Mouse (Mus musculus): ENCODE measurements around the gene Rin3.

DNA sequence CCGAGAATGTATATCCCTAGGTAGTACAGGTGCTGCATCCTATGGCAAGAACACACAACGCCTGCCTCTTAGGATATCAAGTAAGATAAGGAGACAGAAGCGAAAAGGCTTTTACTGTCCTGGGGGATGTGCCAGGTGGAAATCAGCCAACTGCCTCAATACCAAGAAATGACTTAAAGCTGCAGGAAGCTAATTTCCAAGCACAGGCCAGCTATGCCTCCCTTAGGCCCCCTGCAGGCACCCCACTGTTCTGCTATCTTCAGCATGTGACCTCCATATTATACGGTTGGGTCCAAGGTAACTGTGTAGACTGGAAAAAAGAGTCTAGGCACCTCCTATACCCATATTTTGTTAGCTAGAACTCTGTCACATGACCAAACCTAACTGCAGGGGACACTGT, 44.7 kb downstream of the Rin3 start:
- TF ChIP-seq CTCF (IDR thresholded peaks at IDR 0.05; ENCODE audit: control insufficient read depth, insufficient read depth, insufficient read length) (no peak), CEBPB (IDR thresholded peaks at IDR 0.05; ENCODE audit: low read depth) (no peak), USF1 (IDR thresholded peaks at IDR 0.05; ENCODE audit: low read depth) (peak; percentile 17), FOSL1 (IDR thresholded peaks at IDR 0.05; ENCODE audit: insufficient read depth, low read length, poor library complexity, severe bottlenecking) (no peak), MYOG (IDR thresholded peaks at IDR 0.05; ENCODE audit: control insufficient read depth, extremely low read depth, insufficient read length) (no peak), MAX (IDR thresholded peaks at IDR 0.05) (no peak)
